Mouse (Mus musculus) adrenal gland, adult 8-10 months (tissue): ENCODE results near the gene Elk3. TPM values are rescaled to one million over a fixed set of nuclear protein-coding genes. Genes with fewer than 3 reads are reported as not detected.

Source experiments
- DNase-seq: peaks from one replicate; pipeline ENCODE4 v3.0.0; 2022
- total RNA-seq, 4 experiments: library from RNA; stranded (reverse); gene quantifications; 2 replicates each; pipeline ENCODE4 v1.2.4; 2022

The Elk3 gene
- total RNA-seq, 4 experiments from 2014 or later = 32.3 to 51.1 (median 46.1) TPM

DNA sequence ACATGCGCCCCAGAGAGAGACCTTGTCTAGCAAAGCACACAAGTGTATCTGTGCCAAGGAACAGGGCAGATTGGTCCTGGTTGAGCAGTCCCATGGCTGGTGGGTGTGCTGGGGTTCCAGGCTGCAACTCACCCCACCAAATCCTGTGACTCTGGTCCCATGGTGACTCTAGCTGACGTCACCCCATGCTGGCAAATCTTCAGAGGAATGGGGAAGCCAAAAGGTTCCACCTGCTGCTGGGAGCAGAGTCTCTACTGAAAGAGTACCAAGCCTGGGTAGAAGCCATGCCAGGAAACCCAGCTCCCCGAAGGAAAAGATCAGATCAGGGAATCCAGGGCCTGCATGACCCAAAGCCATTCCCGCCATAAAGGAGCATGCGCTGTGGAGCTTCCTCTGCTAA is 43.4 kb downstream of the Elk3 start:
- DNase-seq = no peak

DNA sequence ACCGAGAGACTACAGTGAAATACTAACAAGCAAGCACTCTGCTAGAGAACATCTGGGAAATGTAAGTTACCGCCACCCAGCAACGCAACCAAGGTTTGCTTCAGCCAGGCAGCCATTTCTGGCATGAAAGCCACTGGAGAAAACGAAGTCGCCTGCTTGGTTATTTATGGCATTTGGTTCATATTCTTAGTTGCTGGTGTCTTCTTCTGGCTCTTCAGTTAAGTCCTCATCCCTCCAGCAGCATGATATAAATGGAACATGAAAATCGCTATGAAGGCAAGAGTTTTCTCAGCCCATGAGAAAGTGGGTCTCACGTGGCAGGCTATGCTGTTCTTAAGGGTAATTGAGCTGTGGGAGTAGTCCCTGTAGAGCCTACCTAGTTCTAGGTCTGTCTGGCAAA is 44.4 kb downstream of the Elk3 start:
- no peak for DNase-seq

GRCm38 (mm10) chr10:93265833-93266232 is 45.1 kb downstream of the Elk3 start:
- DNase-seq = no peak

DNA sequence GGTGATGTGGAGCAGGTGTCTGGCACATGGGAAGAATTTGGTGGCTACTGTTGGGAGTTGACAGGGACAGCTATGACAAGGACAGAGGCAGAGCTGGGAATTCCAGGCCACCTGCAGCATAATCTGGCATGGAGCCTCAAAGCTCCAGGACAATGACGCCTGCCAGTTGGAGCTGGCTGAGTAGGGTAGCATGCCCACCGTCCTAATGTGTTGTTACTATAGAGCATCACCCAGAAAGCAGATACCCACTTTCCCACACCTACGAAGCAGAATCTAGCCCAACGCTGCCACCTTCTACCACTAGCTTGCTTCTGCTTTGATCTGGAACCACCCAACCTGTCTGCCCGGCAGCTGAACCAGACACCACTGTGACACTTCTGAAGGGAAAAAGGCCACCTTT is 46.9 kb downstream of the Elk3 start:
- DNase-seq = no peak

DNA sequence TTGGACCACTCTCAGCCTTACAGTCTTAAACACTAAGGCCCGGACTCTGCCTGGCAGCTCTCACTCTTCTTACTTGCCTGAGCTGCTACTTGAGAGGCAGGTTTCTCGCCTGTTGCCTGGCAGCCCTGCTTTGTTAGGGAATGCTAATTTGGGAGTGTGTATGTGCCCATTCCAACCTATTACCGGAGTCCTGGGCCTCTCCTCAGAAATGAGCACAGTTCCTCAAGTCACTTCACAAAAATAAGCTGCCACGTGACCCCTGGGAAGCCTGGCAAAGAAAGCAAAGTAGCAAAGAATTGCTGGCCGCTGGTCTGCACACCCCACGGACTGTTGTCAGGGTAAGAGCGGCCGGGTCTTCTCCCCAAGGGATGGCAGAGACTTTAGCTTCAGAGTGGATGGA is 47.5 kb downstream of the Elk3 start:
- DNase-seq = no peak

- DNase-seq = no peak
These were observed 48.9 kb downstream of the Elk3 start for GRCm38 (mm10) chr10:93261981-93262499.

GRCm38 (mm10) chr10:93261132-93261980 is 49.6 kb downstream of the Elk3 start:
- DNase-seq = no peak

DNA sequence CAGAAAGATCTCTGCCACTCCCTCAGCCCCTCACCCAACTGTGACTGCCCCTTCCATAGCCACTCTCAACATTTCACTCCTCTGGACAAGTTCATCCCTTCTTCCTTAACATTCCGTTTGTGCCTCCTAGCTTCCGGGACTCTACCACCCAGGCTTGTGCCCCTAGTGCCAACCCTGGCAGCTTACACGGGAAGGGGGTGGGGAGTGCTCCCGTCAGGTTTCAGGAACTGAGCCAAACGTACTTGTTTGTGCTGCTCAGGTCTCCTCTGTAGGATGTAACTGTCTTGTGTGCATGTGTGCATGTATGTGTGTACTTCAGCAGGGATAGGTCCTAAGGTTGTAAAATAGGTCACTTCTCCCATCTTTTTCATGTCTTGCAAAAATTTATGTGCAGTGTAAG is 51.1 kb downstream of the Elk3 start:
- no peak for DNase-seq

GRCm38 (mm10) chr10:93255294-93255693 is 55.6 kb downstream of the Elk3 start:
- no peak for DNase-seq

DNA sequence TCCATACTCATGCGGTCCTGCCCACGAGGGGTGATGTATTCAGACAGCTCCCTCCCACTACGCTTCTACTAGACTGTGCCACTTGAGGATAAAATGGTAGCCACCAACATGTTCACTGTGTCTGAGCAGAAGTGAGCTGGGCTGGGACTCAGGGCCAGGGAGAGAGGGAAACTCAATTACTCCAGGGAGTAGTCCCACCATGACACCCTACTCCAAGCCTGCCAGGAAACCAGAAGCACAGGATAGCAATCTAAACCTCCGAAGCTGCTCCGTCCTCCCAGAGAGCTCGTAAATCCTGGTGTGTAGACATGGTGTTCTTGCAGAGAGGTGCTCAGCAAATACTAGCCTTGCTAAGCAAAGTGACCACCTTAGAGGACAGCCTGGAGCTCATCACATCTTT is 57.8 kb downstream of the Elk3 start:
- no peak for DNase-seq

GRCm38 (mm10) chr10:93252661-93253060 is 58.3 kb downstream of the Elk3 start:
- no peak for DNase-seq

DNA sequence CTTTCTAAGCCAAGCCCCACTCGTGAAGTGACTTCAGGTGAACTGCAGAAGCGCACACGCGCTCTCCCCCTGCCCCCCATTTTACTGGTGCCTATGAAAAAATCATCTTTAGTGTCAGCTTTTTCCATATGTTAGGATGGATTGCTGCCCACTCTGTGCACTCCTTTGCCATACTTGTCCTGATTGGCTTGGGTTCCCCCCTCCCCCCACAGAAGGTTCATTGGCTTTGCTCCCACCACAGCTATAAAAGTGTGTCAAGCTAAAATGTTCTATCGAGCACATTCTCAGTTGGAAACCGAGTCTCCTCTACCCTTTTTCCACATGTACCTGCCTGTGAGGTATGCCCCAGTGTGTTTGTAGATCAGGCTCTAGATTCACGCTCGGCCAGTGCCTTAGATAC is 59.5 kb downstream of the Elk3 start:
- no peak for DNase-seq

- no peak for DNase-seq
These were observed 60.3 kb downstream of the Elk3 start for GRCm38 (mm10) chr10:93250436-93251317.

DNA sequence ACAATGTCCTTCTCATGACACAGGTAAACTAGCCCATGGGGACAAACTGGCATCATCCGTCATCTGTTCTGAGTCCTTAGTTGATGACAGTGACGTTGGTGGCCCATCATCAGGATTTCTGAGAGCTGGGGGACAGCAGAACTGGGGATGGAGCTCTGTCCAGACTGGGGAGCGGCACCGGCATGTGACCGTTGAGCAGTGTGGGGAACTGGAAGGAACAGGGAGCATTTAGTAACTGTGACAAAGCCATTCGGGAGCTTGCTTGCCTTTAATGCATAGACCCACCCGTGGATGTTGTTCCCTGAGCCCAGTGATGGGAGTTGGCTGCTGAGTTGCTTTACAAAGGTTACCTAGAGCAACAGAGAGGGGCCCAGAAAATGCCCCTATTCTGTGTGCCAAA is 61.0 kb downstream of the Elk3 start:
- no peak for DNase-seq

DNA sequence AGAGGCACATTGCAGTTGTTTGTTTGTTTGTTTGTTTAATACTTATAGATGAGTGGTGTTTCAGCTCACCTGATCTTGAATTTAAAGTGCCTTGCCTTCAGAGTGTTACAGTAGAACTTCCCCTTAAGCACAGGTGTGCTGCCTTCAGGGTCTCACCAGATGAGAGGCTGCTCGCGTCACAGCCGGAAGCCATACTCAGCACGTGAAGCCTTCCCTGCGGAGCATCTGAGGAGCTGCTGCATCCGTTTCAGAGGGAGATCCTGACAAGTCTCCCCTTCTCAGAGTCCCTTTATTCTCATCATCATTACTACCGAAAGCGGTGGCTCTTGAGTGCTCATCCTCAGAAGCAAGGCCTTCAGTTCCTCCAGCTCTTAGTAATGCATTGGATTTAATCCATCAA is 62.5 kb downstream of the Elk3 start:
- no peak for DNase-seq

GRCm38 (mm10) chr10:93247902-93248301 is 63.0 kb downstream of the Elk3 start:
- DNase-seq = no peak

GRCm38 (mm10) chr10:93247422-93247821 is 63.5 kb downstream of the Elk3 start:
- no peak for DNase-seq

- DNase-seq = no peak
These were observed 64.6 kb downstream of the Elk3 start for GRCm38 (mm10) chr10:93246185-93246920.

DNA sequence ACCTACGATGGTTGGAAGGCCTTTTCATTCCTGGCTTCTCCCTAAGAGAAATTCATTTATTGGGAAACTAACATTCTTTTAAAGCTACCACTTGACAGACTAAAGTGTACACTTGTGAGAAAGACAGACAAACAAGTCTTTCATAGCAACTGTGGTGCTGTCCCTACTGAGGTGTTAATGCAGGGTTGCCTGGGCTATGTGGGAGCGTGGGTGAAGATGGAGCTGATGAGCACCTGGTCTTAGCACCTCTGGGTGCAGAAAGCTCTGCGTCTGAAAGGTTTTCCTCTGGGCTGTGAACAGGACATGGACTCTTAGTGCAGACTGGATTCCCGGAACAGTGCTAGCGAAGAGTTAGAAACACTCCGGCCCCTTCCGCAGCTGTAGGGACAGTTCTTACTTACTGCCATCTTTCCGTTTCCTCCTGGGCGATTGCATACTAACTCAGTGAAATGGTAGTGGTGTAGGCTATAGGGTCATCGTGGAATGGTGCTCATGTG is 66.7 kb downstream of the Elk3 start:
- DNase-seq = no peak

DNA sequence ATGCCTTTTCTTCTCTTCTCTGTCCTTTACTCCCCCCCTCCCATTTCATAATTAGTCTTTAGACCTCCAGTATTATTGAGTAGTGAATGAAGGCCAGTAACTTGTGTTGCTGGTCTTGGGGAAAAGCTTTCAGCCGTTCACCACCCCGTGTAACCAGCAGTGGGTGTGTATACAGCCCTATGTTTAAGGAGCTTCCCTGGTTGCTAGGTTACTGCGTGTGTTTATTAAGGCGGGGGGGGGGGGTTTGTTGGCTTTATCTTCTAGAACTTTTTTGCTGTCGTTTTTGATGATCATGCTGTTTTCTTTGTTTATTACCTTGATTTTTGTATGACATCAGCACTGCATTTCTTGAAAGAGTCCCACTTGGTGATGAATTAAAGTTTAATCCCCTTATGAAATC is 68.1 kb downstream of the Elk3 start:
- DNase-seq = no peak

DNA sequence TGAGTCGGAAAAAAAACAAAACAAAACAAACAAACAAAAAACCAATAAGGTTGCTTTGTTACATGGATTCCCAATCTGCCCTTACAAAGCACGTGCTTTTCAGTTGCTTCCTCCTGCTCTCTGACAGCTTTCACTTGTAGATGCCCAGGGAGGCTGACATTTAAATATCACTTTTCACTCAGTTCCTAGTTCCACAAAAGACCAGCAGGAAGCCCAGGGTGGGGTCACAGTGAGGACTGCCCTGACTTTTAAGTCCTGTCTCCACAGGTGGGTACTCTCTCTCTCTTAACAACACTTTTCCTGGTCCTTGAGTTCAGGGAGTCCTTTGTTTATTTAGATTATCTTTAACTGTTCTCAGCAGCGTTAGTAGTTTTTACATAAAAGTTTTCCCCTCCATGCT is 68.7 kb downstream of the Elk3 start:
- no peak for DNase-seq

DNA sequence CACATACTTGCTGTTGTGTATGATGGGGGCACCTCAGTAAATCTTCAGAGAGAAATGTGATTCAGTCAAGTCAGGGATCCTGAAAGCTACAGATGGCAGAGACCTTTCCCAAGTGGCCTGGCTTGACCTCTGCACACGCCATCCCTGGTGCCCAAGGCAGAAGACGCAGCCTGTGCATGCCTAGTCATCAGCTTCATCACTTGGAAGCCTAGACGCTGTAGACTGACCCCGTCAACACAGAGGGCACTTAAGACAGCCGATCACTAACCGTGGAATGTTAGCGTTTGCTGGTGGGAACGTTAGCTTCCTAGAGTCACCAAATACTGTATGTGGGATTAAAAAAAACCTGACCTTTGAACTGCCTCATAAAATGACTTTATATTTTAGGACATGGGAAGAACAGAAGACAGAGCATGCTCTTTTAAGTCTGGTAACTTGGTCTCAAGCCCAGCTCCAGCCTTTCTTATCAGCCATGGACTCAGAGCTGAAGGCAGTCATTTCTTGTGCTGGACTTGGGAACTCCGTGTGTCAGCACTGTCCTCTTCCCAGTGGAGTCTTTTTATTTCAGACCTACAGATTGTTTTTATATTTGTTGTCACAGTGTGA is 71.6 kb downstream of the Elk3 start:
- DNase-seq = no peak
